Mouse (Mus musculus): Measurements from ENCODE around the gene Pgbd5. TPM values are rescaled to one million over a fixed set of nuclear protein-coding genes. Genes with fewer than 3 reads are reported as not detected.

The Pgbd5 gene
- polyA plus RNA-seq, 1 experiment from 2014 or later: 3.4 TPM

- Histone ChIP-seq H3K4me1 (ENCODE audit: control insufficient read depth in 2 of 2, insufficient read depth in 2 of 2, low read length in 2 of 2) (peaks cover 3 to 7% of the 10 kb centered on the region in 2 experiments; a peak in 3 of 4 replicates), H3K4me3 (ENCODE audit: control insufficient read depth in 1 of 2, insufficient read depth in 1 of 2, low read depth in 1 of 2, low read length in 2 of 2) (no peak overlapping the region), H3K9ac (ENCODE audit: low read length) (no peak overlapping the region), H3K36me3 (ENCODE audit: control insufficient read depth, insufficient read depth, low read length) (peaks cover 69% of the 10 kb centered on the region), H3K27ac (replicated peaks in 1 of 2; ENCODE audit: control insufficient read depth in 1 of 2, insufficient read depth in 1 of 2, low read depth in 2 of 2, low read length in 2 of 2) (no peak overlapping the region), H3K27me3 (ENCODE audit: control insufficient read depth, insufficient read depth, low read length) (no peaks in the 10 kb centered on the region), H3K4me2 (ENCODE audit: low read length) (no peak overlapping the region), H3K9me3 (ENCODE audit: control insufficient read depth, low read length) (no peaks in the 10 kb centered on the region)
- WGBS: 86% methylated on average over 12 of the region's 12 CpGs
- ATAC-seq (ENCODE audit: insufficient number of reproducible peaks, insufficient read depth, low FRiP score, low read depth): no peak
Measured at GRCm38 (mm10) chr8:124343991-124344390, 95.5 kb downstream of the Pgbd5 start.

- Histone ChIP-seq H3K4me1 (ENCODE audit: control insufficient read depth in 2 of 2, insufficient read depth in 2 of 2, low read length in 2 of 2) (peaks cover 3 to 6% of the 10 kb centered on the region in 2 experiments; a peak in 3 of 4 replicates), H3K4me2 (ENCODE audit: low read length) (no peak overlapping the region), H3K27me3 (ENCODE audit: control insufficient read depth, insufficient read depth, low read length) (no peaks in the 10 kb centered on the region), H3K36me3 (ENCODE audit: control insufficient read depth, insufficient read depth, low read length) (peaks cover 76% of the 10 kb centered on the region), H3K4me3 (ENCODE audit: control insufficient read depth in 1 of 2, insufficient read depth in 1 of 2, low read depth in 1 of 2, low read length in 2 of 2) (no peak overlapping the region), H3K27ac (replicated peaks in 1 of 2; ENCODE audit: control insufficient read depth in 1 of 2, insufficient read depth in 1 of 2, low read depth in 2 of 2, low read length in 2 of 2) (no peak overlapping the region), H3K9me3 (ENCODE audit: control insufficient read depth, low read length) (no peaks in the 10 kb centered on the region), H3K9ac (ENCODE audit: low read length) (no peak overlapping the region)
- ATAC-seq (ENCODE audit: insufficient number of reproducible peaks, insufficient read depth, low FRiP score, low read depth): no peak
- WGBS: 96% methylated on average over 15 of the region's 15 CpGs
Measured at GRCm38 (mm10) chr8:124343151-124343550, 96.3 kb downstream of the Pgbd5 start.

DNA sequence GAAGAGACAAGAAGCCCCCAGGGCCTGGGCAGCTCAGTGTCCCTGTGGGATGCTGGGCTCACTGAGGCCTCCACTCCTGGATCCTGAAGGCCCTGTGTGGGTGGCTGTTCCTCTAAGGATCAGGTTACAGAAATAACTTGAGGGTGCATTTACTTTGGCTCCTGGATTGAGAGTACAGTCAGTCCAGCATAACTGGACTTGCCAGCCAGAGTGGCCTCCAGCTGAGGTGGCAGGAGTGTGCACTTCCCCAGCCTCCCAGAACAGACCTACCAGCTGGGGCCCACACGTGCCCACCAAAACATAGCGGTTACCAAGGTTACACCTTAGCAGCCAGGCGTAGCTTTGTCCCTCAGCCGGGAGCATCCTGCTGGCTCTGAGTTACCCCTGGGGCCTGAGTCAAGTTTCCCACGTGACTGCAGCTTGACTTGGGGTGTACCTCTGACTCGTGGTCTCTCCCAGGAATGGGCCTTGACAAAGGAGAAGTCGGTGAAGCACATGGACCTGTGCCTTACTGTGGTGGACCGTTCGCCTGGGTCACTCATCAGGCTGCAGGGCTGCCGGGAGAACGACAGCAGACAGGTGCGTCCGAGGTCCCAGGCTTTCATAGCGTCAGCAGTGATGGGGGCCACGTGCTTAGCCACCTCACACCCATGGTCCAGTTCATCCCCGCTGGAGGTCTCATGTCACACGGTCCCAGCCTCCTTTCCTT is 98.9 kb downstream of the Pgbd5 start:
- ATAC-seq (ENCODE audit: insufficient number of reproducible peaks, insufficient read depth, low FRiP score, low read depth): no peak
- H3K4me1 ChIP-seq (ENCODE audit: control insufficient read depth in 2 of 2, insufficient read depth in 2 of 2, low read length in 2 of 2): peaks cover 0 to 2% of the 10 kb centered on the region in 2 experiments; a peak in 1 of 4 replicates
- peaks cover 96% of the 10 kb centered on the region for H3K36me3 ChIP-seq (ENCODE audit: control insufficient read depth, insufficient read depth, low read length)
- H3K9me3 ChIP-seq (ENCODE audit: control insufficient read depth, low read length): no peaks in the 10 kb centered on the region
- H3K4me3 ChIP-seq (ENCODE audit: control insufficient read depth in 1 of 2, insufficient read depth in 1 of 2, low read depth in 1 of 2, low read length in 2 of 2): no peak overlapping the region
- H3K27me3 ChIP-seq (ENCODE audit: control insufficient read depth, insufficient read depth, low read length): no peaks in the 10 kb centered on the region
- no peak overlapping the region for H3K27ac ChIP-seq (replicated peaks in 1 of 2; ENCODE audit: control insufficient read depth in 1 of 2, insufficient read depth in 1 of 2, low read depth in 2 of 2, low read length in 2 of 2)
- no peak overlapping the region for H3K4me2 ChIP-seq (ENCODE audit: low read length)
- 81% methylated on average over 17 of the region's 17 CpGs for WGBS
- H3K9ac ChIP-seq (ENCODE audit: low read length): no peak overlapping the region

GRCm38 (mm10) chr8:124339742-124340141 is 99.7 kb downstream of the Pgbd5 start:
- Histone ChIP-seq H3K9me3 (ENCODE audit: control insufficient read depth, low read length) (no peaks in the 10 kb centered on the region), H3K4me2 (ENCODE audit: low read length) (no peak overlapping the region), H3K36me3 (ENCODE audit: control insufficient read depth, insufficient read depth, low read length) (peaks cover 97% of the 10 kb centered on the region), H3K27ac (replicated peaks in 1 of 2; ENCODE audit: control insufficient read depth in 1 of 2, insufficient read depth in 1 of 2, low read depth in 2 of 2, low read length in 2 of 2) (no peak overlapping the region), H3K27me3 (ENCODE audit: control insufficient read depth, insufficient read depth, low read length) (no peaks in the 10 kb centered on the region), H3K4me3 (ENCODE audit: control insufficient read depth in 1 of 2, insufficient read depth in 1 of 2, low read depth in 1 of 2, low read length in 2 of 2) (no peak overlapping the region), H3K9ac (ENCODE audit: low read length) (no peak overlapping the region), H3K4me1 (ENCODE audit: control insufficient read depth in 2 of 2, insufficient read depth in 2 of 2, low read length in 2 of 2) (peaks cover 0 to 2% of the 10 kb centered on the region in 2 experiments; a peak in 1 of 4 replicates)
- WGBS: 83% methylated on average over 3 of the region's 3 CpGs
- ATAC-seq (ENCODE audit: insufficient number of reproducible peaks, insufficient read depth, low FRiP score, low read depth): no peak

DNA sequence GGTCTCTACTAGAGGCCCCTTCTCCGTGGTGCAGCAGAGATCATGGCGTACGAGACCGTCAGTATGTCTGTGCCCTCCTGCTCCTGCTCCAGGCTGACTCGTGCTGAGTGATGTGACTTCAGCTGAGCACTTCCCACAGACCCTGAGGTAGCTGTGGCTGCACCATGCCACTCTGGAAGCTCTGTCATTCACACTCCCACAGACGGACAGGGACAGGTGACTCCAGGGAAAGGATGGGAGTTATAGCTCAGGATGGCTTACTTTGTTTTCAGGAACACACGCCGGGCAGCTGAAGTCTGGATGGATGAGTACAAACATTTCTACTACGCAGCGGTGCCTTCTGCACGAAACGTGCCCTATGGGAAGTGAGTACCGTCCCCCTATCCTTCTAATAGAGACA is 103.2 kb downstream of the Pgbd5 start:
- H3K27me3 ChIP-seq (ENCODE audit: control insufficient read depth, insufficient read depth, low read length): no peaks in the 10 kb centered on the region
- peaks cover 0 to 2% of the 10 kb centered on the region in 2 experiments; a peak in 1 of 4 replicates for H3K4me1 ChIP-seq (ENCODE audit: control insufficient read depth in 2 of 2, insufficient read depth in 2 of 2, low read length in 2 of 2)
- peaks cover 94% of the 10 kb centered on the region for H3K36me3 ChIP-seq (ENCODE audit: control insufficient read depth, insufficient read depth, low read length)
- no peak for ATAC-seq (ENCODE audit: insufficient number of reproducible peaks, insufficient read depth, low FRiP score, low read depth)
- 91% methylated on average over 13 of the region's 13 CpGs for WGBS
- no peak overlapping the region for H3K27ac ChIP-seq (replicated peaks in 1 of 2; ENCODE audit: control insufficient read depth in 1 of 2, insufficient read depth in 1 of 2, low read depth in 2 of 2, low read length in 2 of 2)
- H3K9me3 ChIP-seq (ENCODE audit: control insufficient read depth, low read length): no peaks in the 10 kb centered on the region
- H3K9ac ChIP-seq (ENCODE audit: low read length): no peak overlapping the region
- no peak overlapping the region for H3K4me3 ChIP-seq (ENCODE audit: control insufficient read depth in 1 of 2, insufficient read depth in 1 of 2, low read depth in 1 of 2, low read length in 2 of 2)
- no peak overlapping the region for H3K4me2 ChIP-seq (ENCODE audit: low read length)

GRCm38 (mm10) chr8:124331706-124332105 is 107.8 kb downstream of the Pgbd5 start:
- ATAC-seq (ENCODE audit: insufficient number of reproducible peaks, insufficient read depth, low FRiP score, low read depth): no peak
- Histone ChIP-seq H3K4me3 (ENCODE audit: control insufficient read depth in 1 of 2, insufficient read depth in 1 of 2, low read depth in 1 of 2, low read length in 2 of 2) (no peak overlapping the region), H3K9ac (ENCODE audit: low read length) (no peak overlapping the region), H3K4me2 (ENCODE audit: low read length) (no peak overlapping the region), H3K27me3 (ENCODE audit: control insufficient read depth, insufficient read depth, low read length) (no peaks in the 10 kb centered on the region), H3K27ac (replicated peaks in 1 of 2; ENCODE audit: control insufficient read depth in 1 of 2, insufficient read depth in 1 of 2, low read depth in 2 of 2, low read length in 2 of 2) (no peak overlapping the region), H3K9me3 (ENCODE audit: control insufficient read depth, low read length) (no peaks in the 10 kb centered on the region), H3K4me1 (ENCODE audit: control insufficient read depth in 2 of 2, insufficient read depth in 2 of 2, low read length in 2 of 2) (peaks cover 6 to 7% of the 10 kb centered on the region in 2 experiments), H3K36me3 (ENCODE audit: control insufficient read depth, insufficient read depth, low read length) (peaks cover 82% of the 10 kb centered on the region)
- 62% methylated on average over 11 of the region's 11 CpGs for WGBS

DNA sequence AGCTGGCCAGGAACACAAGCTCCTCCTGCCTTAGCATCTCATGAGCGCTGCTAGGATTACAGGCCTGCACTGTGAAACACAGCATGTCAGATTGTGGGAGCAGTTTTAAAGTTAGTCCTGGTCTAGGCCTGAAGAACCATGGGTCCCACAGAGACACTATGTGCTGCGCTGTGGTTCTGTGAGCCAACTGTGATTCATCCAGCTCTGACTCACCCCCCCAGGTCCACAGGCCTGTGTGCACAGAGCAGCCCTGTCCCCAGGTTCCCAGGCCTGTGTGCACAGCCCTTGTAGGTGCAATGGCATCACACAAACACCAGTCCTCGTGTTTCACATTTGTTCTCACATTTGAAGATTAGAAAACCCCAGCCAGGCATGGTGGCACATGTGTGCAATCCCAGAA is 108.4 kb downstream of the Pgbd5 start:
- Histone ChIP-seq H3K27ac (replicated peaks in 1 of 2; ENCODE audit: control insufficient read depth in 1 of 2, insufficient read depth in 1 of 2, low read depth in 2 of 2, low read length in 2 of 2) (no peak overlapping the region), H3K9me3 (ENCODE audit: control insufficient read depth, low read length) (no peaks in the 10 kb centered on the region), H3K36me3 (ENCODE audit: control insufficient read depth, insufficient read depth, low read length) (peaks cover 80% of the 10 kb centered on the region), H3K4me1 (ENCODE audit: control insufficient read depth in 2 of 2, insufficient read depth in 2 of 2, low read length in 2 of 2) (peaks cover 6 to 7% of the 10 kb centered on the region in 2 experiments), H3K4me2 (ENCODE audit: low read length) (no peak overlapping the region), H3K27me3 (ENCODE audit: control insufficient read depth, insufficient read depth, low read length) (no peaks in the 10 kb centered on the region), H3K9ac (ENCODE audit: low read length) (no peak overlapping the region), H3K4me3 (ENCODE audit: control insufficient read depth in 1 of 2, insufficient read depth in 1 of 2, low read depth in 1 of 2, low read length in 2 of 2) (no peak overlapping the region)
- 85% methylated on average over 3 of the region's 3 CpGs for WGBS
- no peak for ATAC-seq (ENCODE audit: insufficient number of reproducible peaks, insufficient read depth, low FRiP score, low read depth)

DNA sequence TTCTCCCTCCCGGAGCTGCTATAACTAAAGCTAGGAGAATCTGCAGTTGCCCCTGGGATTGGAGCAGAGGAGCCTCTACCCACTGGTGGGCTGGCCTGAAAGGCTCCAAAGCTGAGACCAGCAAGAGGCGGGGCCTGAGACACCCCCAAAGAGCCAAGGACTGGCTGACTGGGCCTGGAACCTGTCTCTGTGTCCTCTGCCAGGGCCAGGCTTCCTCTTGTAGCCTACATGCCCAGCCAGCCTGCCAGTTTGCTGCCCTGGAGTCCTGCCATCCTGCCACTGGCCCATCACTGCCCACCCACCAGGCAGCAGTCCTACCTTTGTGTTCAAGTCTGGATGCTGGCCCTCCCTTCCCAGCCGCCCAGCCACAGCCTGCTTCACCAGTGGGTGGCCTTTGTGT is 109.0 kb downstream of the Pgbd5 start:
- WGBS: 94% methylated on average over 2 of the region's 3 CpGs
- Histone ChIP-seq H3K36me3 (ENCODE audit: control insufficient read depth, insufficient read depth, low read length) (peaks cover 78% of the 10 kb centered on the region), H3K27ac (replicated peaks in 1 of 2; ENCODE audit: control insufficient read depth in 1 of 2, insufficient read depth in 1 of 2, low read depth in 2 of 2, low read length in 2 of 2) (no peak overlapping the region)

More for the DNA sequence above, 109.0 kb downstream of the Pgbd5 start:
- no peak for ATAC-seq (ENCODE audit: insufficient number of reproducible peaks, insufficient read depth, low FRiP score, low read depth)
- H3K27me3 ChIP-seq (ENCODE audit: control insufficient read depth, insufficient read depth, low read length): no peaks in the 10 kb centered on the region
- peaks cover 6 to 7% of the 10 kb centered on the region in 2 experiments for H3K4me1 ChIP-seq (ENCODE audit: control insufficient read depth in 2 of 2, insufficient read depth in 2 of 2, low read length in 2 of 2)
- no peak overlapping the region for H3K9ac ChIP-seq (ENCODE audit: low read length)
- H3K9me3 ChIP-seq (ENCODE audit: control insufficient read depth, low read length): no peaks in the 10 kb centered on the region
- no peak overlapping the region for H3K4me2 ChIP-seq (ENCODE audit: low read length)
- H3K4me3 ChIP-seq (ENCODE audit: control insufficient read depth in 1 of 2, insufficient read depth in 1 of 2, low read depth in 1 of 2, low read length in 2 of 2): no peak overlapping the region

All from heart, embryonic 14.5 days (tissue).